8 mouse cellular contexts compared by ENCODE assay signal in genomic region chr9:118980411-118980823, GRCm38 (mm10). TPM values are rescaled to one million over a fixed set of nuclear protein-coding genes. Genes with fewer than 3 reads are reported as not detected.
A peak's percentile ranks its signal among the peaks of the same experiment; 100 is the strongest.
DNase-seq lines count a peak whose midpoint lies in the region; ATAC-seq and TF ChIP-seq lines count a peak whose summit lies in the region.

No protein-coding gene starts in this region.

- TF ChIP-seq CTCF in kidney, postnatal 0 days (IDR thresholded peaks at IDR 0.05; ENCODE audit: low read depth): no peak
- TF ChIP-seq CTCF in midbrain, postnatal 0 days (IDR thresholded peaks at IDR 0.05): no peak
- no peak for TF ChIP-seq CTCF in thymus, adult 2 months (IDR thresholded peaks at IDR 0.05; ENCODE audit: borderline replicate concordance, control insufficient read depth, extremely low read depth, insufficient read depth, low read length, poor library complexity)

- no peaks in the 10 kb centered on the region for H3K36me3 ChIP-seq in lung, embryonic 15.5 days
- no peaks in the 10 kb centered on the region for H3K36me3 ChIP-seq in heart, embryonic 10.5 days
- H3K36me3 ChIP-seq in kidney, postnatal 0 days (ENCODE audit: insufficient read depth, low read length): no peaks in the 10 kb centered on the region
- no peaks in the 10 kb centered on the region for H3K36me3 ChIP-seq in midbrain, postnatal 0 days (ENCODE audit: insufficient read depth, low read length)
- H3K36me3 ChIP-seq in thymus, adult 2 months (ENCODE audit: control insufficient read depth, insufficient read depth, low read length): no peaks in the 10 kb centered on the region

- no peak for TF ChIP-seq POLR2A in thymus, adult 2 months (IDR thresholded peaks at IDR 0.05; ENCODE audit: control insufficient read depth, extremely low read depth, insufficient read depth, low read length, poor library complexity)

- ATAC-seq in lung, embryonic 15.5 days (ENCODE audit: borderline replicate concordance, extremely low read depth, low FRiP score, low TSS enrichment): 0 out of 2 replicates have a peak, but pooled peaks have one; percentile 36
- no peak for ATAC-seq in kidney, postnatal 0 days (replicated peaks; ENCODE audit: low FRiP score, low read depth)
- peak; percentile 70; the same call in 1 of the 2 replicates for ATAC-seq in midbrain, postnatal 0 days (ENCODE audit: low FRiP score)

- no peak overlapping the region for H3K9ac ChIP-seq in lung, embryonic 15.5 days
- H3K9ac ChIP-seq in kidney, postnatal 0 days (ENCODE audit: low read depth, low read length): no peak overlapping the region
- H3K9ac ChIP-seq in midbrain, postnatal 0 days (replicated peaks; ENCODE audit: low read length, poor library complexity, severe bottlenecking): no peak overlapping the region

- H3K27me3 ChIP-seq in lung, embryonic 15.5 days: no peaks in the 10 kb centered on the region
- H3K27me3 ChIP-seq in heart, embryonic 10.5 days (ENCODE audit: insufficient read depth, poor library complexity, severe bottlenecking): no peaks in the 10 kb centered on the region
- no peaks in the 10 kb centered on the region for H3K27me3 ChIP-seq in kidney, postnatal 0 days (ENCODE audit: insufficient read depth, low read length)
- H3K27me3 ChIP-seq in midbrain, postnatal 0 days (ENCODE audit: insufficient read depth, low read length): no peaks in the 10 kb centered on the region
- no peaks in the 10 kb centered on the region for H3K27me3 ChIP-seq in thymus, adult 2 months (ENCODE audit: control insufficient read depth, insufficient read depth, low read length)

- DNase-seq in lung, postnatal 36 days: no peak
- peak; percentile 27 to 36 for DNase-seq in cerebellum, postnatal 25 days
- peak; percentile 85 for DNase-seq in heart, embryonic 10.5 days (ENCODE audit: low spot score)
- DNase-seq in kidney, postnatal 0 days (ENCODE audit: low spot score): no peak
- DNase-seq in midbrain, postnatal 0 days (ENCODE audit: low spot score): peak; percentile 66
- no peak for DNase-seq in thymus, adult 2 months
- DNase-seq in urinary bladder, postnatal 14 days (ENCODE audit: low spot score): no peak

- H3K27ac ChIP-seq in lung, embryonic 15.5 days: peak overlapping the region; percentile 89
- peak overlapping the region; percentile 92 for H3K27ac ChIP-seq in heart, embryonic 10.5 days
- peak overlapping the region; percentile 89 for H3K27ac ChIP-seq in kidney, postnatal 0 days
- peak overlapping the region; percentile 49 for H3K27ac ChIP-seq in midbrain, postnatal 0 days (ENCODE audit: low read depth, low read length)
- no peak overlapping the region for H3K27ac ChIP-seq in thymus, adult 2 months (ENCODE audit: control insufficient read depth, insufficient read depth, low read length)

- H3K4me1 ChIP-seq in lung, embryonic 15.5 days: peaks cover 66% of the 10 kb centered on the region
- H3K4me1 ChIP-seq in heart, embryonic 10.5 days: peaks cover 73% of the 10 kb centered on the region
- H3K4me1 ChIP-seq in kidney, postnatal 0 days (replicated peaks; ENCODE audit: insufficient read depth, low read length): peaks cover 36% of the 10 kb centered on the region
- peaks cover 8% of the 10 kb centered on the region; the same call in 1 of the 2 replicates for H3K4me1 ChIP-seq in midbrain, postnatal 0 days (ENCODE audit: insufficient read depth, low read length)
- no peaks in the 10 kb centered on the region for H3K4me1 ChIP-seq in thymus, adult 2 months (replicated peaks; ENCODE audit: control insufficient read depth, insufficient read depth, low read length)

- H3K4me2 ChIP-seq in lung, embryonic 15.5 days: 0 out of 2 replicates have a peak overlapping the region, but pooled peaks have one; percentile 2
- H3K4me2 ChIP-seq in kidney, postnatal 0 days (ENCODE audit: low read length): no peak overlapping the region
- H3K4me2 ChIP-seq in midbrain, postnatal 0 days (ENCODE audit: low read depth, low read length, poor library complexity, severe bottlenecking): no peak overlapping the region

- 6% methylated on average over 4 of the region's 4 CpGs for WGBS in lung, embryonic 15.5 days
- 6% methylated on average over 4 of the region's 4 CpGs for WGBS in heart, embryonic 10.5 days
- 3% methylated on average over 4 of the region's 4 CpGs for WGBS in kidney, postnatal 0 days
- WGBS in midbrain, postnatal 0 days: 17% methylated on average over 4 of the region's 4 CpGs
- 82% methylated on average over 4 of the region's 4 CpGs for WGBS in thymus, adult 2 months

- no peaks in the 10 kb centered on the region for H3K9me3 ChIP-seq in lung, embryonic 15.5 days
- no peaks in the 10 kb centered on the region for H3K9me3 ChIP-seq in heart, embryonic 10.5 days
- no peaks in the 10 kb centered on the region for H3K9me3 ChIP-seq in kidney, postnatal 0 days (replicated peaks; ENCODE audit: low read length)
- H3K9me3 ChIP-seq in midbrain, postnatal 0 days (ENCODE audit: low read length): no peaks in the 10 kb centered on the region

- no peak overlapping the region for H3K4me3 ChIP-seq in lung, embryonic 15.5 days
- peak overlapping the region; percentile 31 for H3K4me3 ChIP-seq in heart, embryonic 10.5 days
- no peak overlapping the region for H3K4me3 ChIP-seq in kidney, postnatal 0 days (replicated peaks; ENCODE audit: low read depth, low read length)
- H3K4me3 ChIP-seq in midbrain, postnatal 0 days (ENCODE audit: low read depth, low read length): no peak overlapping the region
- no peak overlapping the region for H3K4me3 ChIP-seq in thymus, adult 2 months (ENCODE audit: control insufficient read depth, insufficient read depth, low read length)

RNA-seq across cellular contexts. Expression of gene Ctdspl, which starts 54.2 kb away (rescaled TPM):
- polyA plus RNA-seq in lung, embryonic 15.5 days (2015; fragmentation: Nextera tagmentation; extraction: Ambion mirVana): 19.0 and 22.2 TPM in 2 replicates
- 8.8 and 10.2 TPM in 2 replicates for polyA plus RNA-seq in heart, embryonic 10.5 days (2016; fragmentation: Nextera tagmentation; extraction: Ambion mirVana)
- polyA plus RNA-seq in kidney, postnatal 0 days (2015; fragmentation: Nextera tagmentation; extraction: Ambion mirVana): 21.9 and 24.2 TPM in 2 replicates
- total RNA-seq in midbrain, postnatal 0 days (2014; rRNA removed): 9.5 and 11.9 TPM in 2 replicates
- polyA plus RNA-seq in midbrain, postnatal 0 days (2015; fragmentation: Nextera tagmentation; extraction: Ambion mirVana): 5.2 and 7.1 TPM in 2 replicates
- 9.3 and 10.6 TPM in 2 replicates for polyA plus RNA-seq in thymus, adult 2 months (2012; rRNA removed)

Comparison
In these comparisons a context has a peak if more than half of its experiments do, and no peak if none do; other contexts are left out.
1. DNase-seq: peak in cerebellum, postnatal 25 days (2 of 2), heart, embryonic 10.5 days (single experiment) and midbrain, postnatal 0 days (single experiment); none in lung, postnatal 36 days (single experiment), kidney, postnatal 0 days (single experiment), thymus, adult 2 months (single experiment) and urinary bladder, postnatal 14 days (single experiment).